Mouse (Mus musculus): ENCODE results near the gene Wdr41. TPM values are rescaled to one million over a fixed set of nuclear protein-coding genes. Genes with fewer than 3 reads are reported as not detected.

The Wdr41 gene
- polyA plus RNA-seq, 1 experiment from 2014 or later: 15.9 TPM

- WGBS: 91% methylated on average over 4 of the region's 4 CpGs
- no peak overlapping the region for H3K4me3 ChIP-seq
- no peak overlapping the region for H3K27ac ChIP-seq
- H3K27me3 ChIP-seq (ENCODE audit: poor library complexity, severe bottlenecking): no peaks in the 10 kb centered on the region
- H3K4me1 ChIP-seq: peaks cover 7% of the 10 kb centered on the region; the same call in 1 of the 2 replicates
- no peaks in the 10 kb centered on the region for H3K9me3 ChIP-seq
- no peaks in the 10 kb centered on the region for H3K36me3 ChIP-seq (replicated peaks)
- DNase-seq (ENCODE audit: extremely low spot score, low spot score): no peak
These were observed 74.3 kb downstream of the Wdr41 start for GRCm38 (mm10) chr13:95050398-95050797.

DNA sequence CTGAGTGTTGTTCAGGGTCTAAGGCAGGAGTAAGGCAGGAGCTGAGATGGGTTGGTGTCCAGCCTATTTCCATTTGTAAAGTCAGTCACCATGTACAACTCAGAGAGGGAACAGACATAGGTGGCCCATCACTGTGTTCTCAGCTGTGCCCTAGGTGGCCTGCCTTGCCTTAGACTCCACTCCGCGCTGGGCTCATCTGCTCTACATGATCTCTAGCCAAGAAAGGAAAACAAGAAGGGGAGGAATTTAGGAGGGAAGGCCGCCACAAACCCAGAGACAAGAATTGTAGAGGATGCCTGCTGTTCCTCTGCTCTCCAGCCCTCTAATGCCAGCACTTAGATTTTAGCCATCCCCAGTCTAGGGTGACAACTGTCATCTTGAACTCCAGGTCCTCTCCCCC is 76.3 kb downstream of the Wdr41 start:
- DNase-seq (ENCODE audit: extremely low spot score, low spot score): no peak
- Histone ChIP-seq H3K27me3 (ENCODE audit: poor library complexity, severe bottlenecking) (no peaks in the 10 kb centered on the region), H3K36me3 (replicated peaks) (no peaks in the 10 kb centered on the region), H3K4me3 (no peak overlapping the region), H3K9me3 (no peaks in the 10 kb centered on the region), H3K4me1 (peaks cover 7% of the 10 kb centered on the region; the same call in 1 of the 2 replicates), H3K27ac (no peak overlapping the region)
- 91% methylated on average over 3 of the region's 3 CpGs for WGBS

DNA sequence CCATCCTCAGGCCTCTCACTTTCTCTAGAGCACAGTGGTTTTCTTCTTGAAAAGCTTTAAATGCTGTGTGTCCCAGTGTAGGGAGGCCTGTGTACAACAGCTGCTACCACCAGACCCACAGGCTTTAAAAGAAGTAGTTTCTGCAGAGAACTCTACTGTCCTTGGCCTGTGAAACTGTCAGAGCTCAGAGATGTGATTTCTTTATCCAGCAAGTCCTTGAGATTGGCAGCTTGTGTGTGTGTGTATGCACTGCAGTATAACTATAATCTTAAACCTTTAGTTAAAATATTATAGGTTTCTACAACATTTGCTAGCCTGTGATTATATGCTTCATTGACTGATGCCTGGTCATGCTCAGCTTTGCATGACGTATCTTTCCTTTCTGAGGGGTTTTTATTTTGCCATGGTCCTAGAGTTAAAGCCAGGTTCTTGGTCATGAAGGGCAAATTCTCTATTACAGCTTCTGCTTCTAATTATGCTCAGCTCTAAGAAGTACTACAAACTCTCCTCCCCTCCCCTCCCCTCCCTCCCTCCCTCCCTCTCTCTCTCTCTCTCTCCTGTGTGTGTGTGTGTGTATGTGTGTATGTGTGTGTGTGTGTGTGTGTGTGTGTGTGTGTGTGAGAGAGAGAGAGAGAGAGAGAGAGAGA is 79.7 kb downstream of the Wdr41 start:
- no peaks in the 10 kb centered on the region for H3K9me3 ChIP-seq
- no peaks in the 10 kb centered on the region for H3K4me1 ChIP-seq
- no peaks in the 10 kb centered on the region for H3K36me3 ChIP-seq (replicated peaks)
- no peak for DNase-seq (ENCODE audit: extremely low spot score, low spot score)
- 74% methylated on average over 1 of the region's 1 CpGs for WGBS
- H3K27me3 ChIP-seq (ENCODE audit: poor library complexity, severe bottlenecking): no peaks in the 10 kb centered on the region
- no peak overlapping the region for H3K4me3 ChIP-seq
- no peak overlapping the region for H3K27ac ChIP-seq

- no peak overlapping the region for H3K4me3 ChIP-seq
- H3K9me3 ChIP-seq: no peaks in the 10 kb centered on the region
- H3K36me3 ChIP-seq (replicated peaks): no peaks in the 10 kb centered on the region
- no peaks in the 10 kb centered on the region for H3K27me3 ChIP-seq (ENCODE audit: poor library complexity, severe bottlenecking)
- 85% methylated on average over 11 of the region's 11 CpGs for WGBS
- no peak for DNase-seq (ENCODE audit: extremely low spot score, low spot score)
- no peaks in the 10 kb centered on the region for H3K4me1 ChIP-seq
- H3K27ac ChIP-seq: no peak overlapping the region
These were observed 80.5 kb downstream of the Wdr41 start for GRCm38 (mm10) chr13:95056501-95057280.

DNA sequence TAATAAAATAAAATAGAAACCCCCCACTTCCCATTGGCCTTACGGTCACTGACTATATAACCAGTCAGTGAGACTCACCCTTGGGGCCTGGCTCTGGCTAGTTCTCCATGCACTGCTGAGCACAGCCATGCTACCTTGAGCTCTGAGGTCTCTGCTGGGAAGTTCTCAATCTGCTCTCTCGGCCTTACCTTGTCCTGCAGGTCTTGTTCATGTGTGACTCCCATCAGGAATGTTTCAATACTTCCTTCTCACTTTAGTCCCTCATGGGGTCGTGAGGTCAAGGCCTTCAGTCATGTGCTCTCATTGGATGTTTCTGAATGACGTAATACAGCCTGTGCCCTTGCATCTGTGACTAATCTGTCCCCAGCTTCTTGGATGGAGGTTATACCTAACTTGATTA is 82.7 kb downstream of the Wdr41 start:
- no peak overlapping the region for H3K4me3 ChIP-seq
- H3K36me3 ChIP-seq (replicated peaks): no peaks in the 10 kb centered on the region
- no peak for DNase-seq (ENCODE audit: extremely low spot score, low spot score)
- no peaks in the 10 kb centered on the region for H3K9me3 ChIP-seq
- no peaks in the 10 kb centered on the region for H3K27me3 ChIP-seq (ENCODE audit: poor library complexity, severe bottlenecking)
- no peak overlapping the region for H3K27ac ChIP-seq
- no peaks in the 10 kb centered on the region for H3K4me1 ChIP-seq
- 90% methylated on average over 4 of the region's 4 CpGs for WGBS

- no peaks in the 10 kb centered on the region for H3K27me3 ChIP-seq (ENCODE audit: poor library complexity, severe bottlenecking)
- no peaks in the 10 kb centered on the region for H3K36me3 ChIP-seq (replicated peaks)
- H3K27ac ChIP-seq: no peak overlapping the region
- DNase-seq (ENCODE audit: extremely low spot score, low spot score): no peak
- 86% methylated on average over 4 of the region's 4 CpGs for WGBS
- no peak overlapping the region for H3K4me3 ChIP-seq
- H3K4me1 ChIP-seq: peaks cover 6% of the 10 kb centered on the region; the same call in 1 of the 2 replicates
- H3K9me3 ChIP-seq: no peaks in the 10 kb centered on the region
These were observed 87.4 kb downstream of the Wdr41 start for GRCm38 (mm10) chr13:95063390-95064017.

GRCm38 (mm10) chr13:95067854-95068253 is 91.7 kb downstream of the Wdr41 start:
- Histone ChIP-seq H3K27ac (no peak overlapping the region), H3K36me3 (replicated peaks) (no peaks in the 10 kb centered on the region), H3K4me1 (peaks cover 6% of the 10 kb centered on the region; the same call in 1 of the 2 replicates), H3K27me3 (ENCODE audit: poor library complexity, severe bottlenecking) (no peaks in the 10 kb centered on the region), H3K9me3 (no peaks in the 10 kb centered on the region), H3K4me3 (no peak overlapping the region)
- DNase-seq (ENCODE audit: extremely low spot score, low spot score): no peak
- 70% methylated on average over 6 of the region's 6 CpGs for WGBS

- H3K4me1 ChIP-seq: peaks cover 6% of the 10 kb centered on the region; the same call in 1 of the 2 replicates
- no peaks in the 10 kb centered on the region for H3K27me3 ChIP-seq (ENCODE audit: poor library complexity, severe bottlenecking)
- no peaks in the 10 kb centered on the region for H3K36me3 ChIP-seq (replicated peaks)
- no peak overlapping the region for H3K27ac ChIP-seq
- DNase-seq (ENCODE audit: extremely low spot score, low spot score): no peak
- no peak overlapping the region for H3K4me3 ChIP-seq
- no peaks in the 10 kb centered on the region for H3K9me3 ChIP-seq
These were observed 94.1 kb downstream of the Wdr41 start for GRCm38 (mm10) chr13:95070268-95070667.

Other genes with a start within 250 kb of the Wdr41 start
- gene Tbca, start 187.4 kb upstream of the Wdr41 start, polyA plus RNA-seq (2016; fragmentation: Nextera tagmentation; extraction: Ambion mirVana): 268 and 270 TPM in 2 replicates
- 0.55 and 1.6 TPM in 2 replicates for gene Otp, start 100.7 kb upstream of the Wdr41 start, polyA plus RNA-seq (2016; fragmentation: Nextera tagmentation; extraction: Ambion mirVana)